Mouse (Mus musculus) layer of hippocampus, adult 9-11 months (tissue): ENCODE measurements at regions not wholly inside any gene's neighbourhood (a gene's known extent, or its start where the extent isn't known, plus 50 kb on each side); places are given as distances from the start of the nearest gene placed in this dataset.

Experiments
- DNase-seq: peaks from one replicate; pipeline ENCODE4 v3.0.0; 2022

DNA sequence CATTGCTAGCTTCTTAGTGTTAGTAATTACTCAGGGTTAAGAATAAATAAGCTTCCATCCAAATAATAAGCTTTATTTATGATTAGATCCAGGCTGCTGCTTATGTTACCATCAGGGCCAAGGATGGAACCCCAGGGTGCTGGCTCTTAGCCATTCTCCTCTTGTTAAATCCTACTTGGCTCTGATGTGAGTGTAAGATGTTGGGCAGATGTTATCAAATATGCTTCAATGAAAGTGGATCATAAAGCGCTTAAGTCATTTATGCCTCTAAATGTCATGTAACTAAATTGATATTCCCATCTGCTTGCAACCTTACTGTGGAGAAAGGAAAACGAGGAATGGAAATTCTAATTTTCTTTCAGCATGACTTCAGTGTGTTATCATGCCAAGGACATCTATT lies 426.4 kb upstream of the Lrrc4c start:
- DNase-seq = peak; percentile 55

DNA sequence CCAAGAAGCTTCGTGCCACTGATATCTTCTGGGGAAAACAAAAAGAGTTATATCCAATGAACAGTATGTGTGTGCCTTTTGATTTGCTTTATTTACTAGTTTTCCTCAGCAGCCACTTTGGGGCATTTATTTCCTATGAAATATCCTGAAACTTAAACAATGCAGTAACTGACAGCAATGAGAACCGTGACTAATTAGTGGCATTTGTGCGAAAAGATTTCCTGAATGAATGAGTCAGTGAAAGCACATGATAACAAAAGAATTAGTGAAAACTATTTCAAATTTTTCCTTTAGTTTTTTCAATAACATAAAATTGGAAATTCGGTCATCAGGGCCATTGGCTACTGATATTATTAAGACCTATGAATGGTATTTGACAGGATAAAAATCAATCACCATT lies 412.9 kb upstream of the Lrrc4c start:
- DNase-seq = no peak

DNA sequence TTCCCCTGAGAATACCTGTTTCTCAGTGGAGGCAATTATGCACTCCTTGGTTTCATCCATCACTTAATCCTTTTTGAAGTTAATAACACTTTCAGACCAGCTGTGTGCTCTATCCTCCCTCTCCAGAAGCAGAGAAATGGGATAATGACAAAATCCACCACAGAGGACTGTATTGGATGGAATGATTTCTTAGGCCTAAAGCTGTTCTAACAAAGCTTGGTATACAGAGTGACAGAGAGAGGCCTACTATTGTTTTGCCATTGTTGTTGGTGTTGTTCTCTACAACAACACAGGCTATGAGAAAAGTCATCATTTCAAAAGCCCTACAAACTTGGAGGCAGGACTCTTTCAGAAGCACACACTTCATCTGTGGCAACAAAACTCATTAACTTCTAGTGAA lies 408.2 kb upstream of the Lrrc4c start:
- no peak for DNase-seq

DNA sequence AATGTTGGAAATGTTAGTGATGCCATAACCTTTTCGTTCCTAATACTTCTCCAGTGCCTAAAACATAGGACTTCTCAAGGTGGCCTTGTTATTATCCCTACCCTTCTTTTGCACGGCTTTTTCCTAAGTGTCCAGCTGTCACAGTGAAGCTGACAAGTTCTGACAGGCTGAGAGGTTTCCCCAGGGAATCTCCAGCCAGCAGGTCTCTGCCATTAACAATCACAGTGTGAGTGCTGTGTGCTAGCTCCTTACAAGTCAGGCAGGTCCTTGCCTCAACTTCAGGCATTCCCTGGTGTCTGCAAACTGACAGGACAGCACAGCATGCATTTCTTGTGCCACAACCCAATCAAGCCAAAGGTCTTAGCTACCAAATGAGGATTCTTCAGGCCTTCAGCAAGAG lies 407.8 kb upstream of the Lrrc4c start:
- DNase-seq = no peak
